Mouse (Mus musculus) kidney, adult 9 months (tissue): ENCODE measurements around the gene Ola1.

Source experiments
- DNase-seq: peaks from one replicate; pipeline ENCODE4 v3.0.0; 2022

Ola1 gene

GRCm38 (mm10) chr2:73218913-73219312, at the start of gene Ola1:
Ola1 (minus strand) TSS chr2:73218924.
- DNase-seq: no peak

GRCm38 (mm10) chr2:73268281-73268680, 49.6 kb upstream of the Ola1 start:
- DNase-seq: no peak

- DNase-seq: no peak
Measured at GRCm38 (mm10) chr2:73267818-73268217, 49.1 kb upstream of the Ola1 start.

- no peak for DNase-seq
Measured at GRCm38 (mm10) chr2:73267231-73267630, 48.5 kb upstream of the Ola1 start.

- no peak for DNase-seq
Measured at GRCm38 (mm10) chr2:73266623-73267022, 47.9 kb upstream of the Ola1 start.

GRCm38 (mm10) chr2:73266011-73266410, 47.3 kb upstream of the Ola1 start:
- DNase-seq: no peak

- DNase-seq: no peak
Measured at GRCm38 (mm10) chr2:73264611-73265195, 46.0 kb upstream of the Ola1 start.

GRCm38 (mm10) chr2:73263794-73264610, 45.3 kb upstream of the Ola1 start:
- DNase-seq: no peak

- no peak for DNase-seq
Measured at GRCm38 (mm10) chr2:73263172-73263765, 44.5 kb upstream of the Ola1 start.

GRCm38 (mm10) chr2:73248701-73249100, 30.0 kb upstream of the Ola1 start:
- no peak for DNase-seq

- no peak for DNase-seq
Measured at GRCm38 (mm10) chr2:73241299-73241698, 22.6 kb upstream of the Ola1 start.

GRCm38 (mm10) chr2:73231081-73231480, 12.4 kb upstream of the Ola1 start:
- no peak for DNase-seq

- DNase-seq: peak; percentile 94
Measured at GRCm38 (mm10) chr2:73213871-73214659, 4.7 kb downstream of the Ola1 start.

GRCm38 (mm10) chr2:73213539-73213870, 5.2 kb downstream of the Ola1 start:
- DNase-seq: no peak

GRCm38 (mm10) chr2:73204328-73204727, 14.4 kb downstream of the Ola1 start:
- DNase-seq: no peak

GRCm38 (mm10) chr2:73188488-73188887, 30.2 kb downstream of the Ola1 start:
- no peak for DNase-seq

- no peak for DNase-seq
Measured at GRCm38 (mm10) chr2:73185185-73185584, 33.5 kb downstream of the Ola1 start.

- no peak for DNase-seq
Measured at GRCm38 (mm10) chr2:73169496-73169895, 49.2 kb downstream of the Ola1 start.

GRCm38 (mm10) chr2:73167126-73167525, 51.6 kb downstream of the Ola1 start:
- peak; percentile 72 for DNase-seq

- DNase-seq: no peak
Measured at GRCm38 (mm10) chr2:73164666-73165065, 54.1 kb downstream of the Ola1 start.

GRCm38 (mm10) chr2:73160772-73161171, 58.0 kb downstream of the Ola1 start:
- no peak for DNase-seq

- no peak for DNase-seq
Measured at GRCm38 (mm10) chr2:73157202-73157601, 61.5 kb downstream of the Ola1 start.

- DNase-seq: no peak
Measured at GRCm38 (mm10) chr2:73150526-73150925, 68.2 kb downstream of the Ola1 start.
